Mouse (Mus musculus) ovary, postnatal 14 days (tissue): Measurements from ENCODE around the gene B3gnt2.

Experiments
- DNase-seq: peaks from one replicate; pipeline ENCODE4 v3.0.0; 2022; ENCODE audit warnings: low spot score

B3gnt2 gene

GRCm38 (mm10) chr11:22815143-22815542 is 45.6 kb downstream of the B3gnt2 start:
- DNase-seq = no peak

- no peak for DNase-seq
These were observed 46.6 kb downstream of the B3gnt2 start for GRCm38 (mm10) chr11:22813921-22814704.

- DNase-seq = no peak
These were observed 47.3 kb downstream of the B3gnt2 start for GRCm38 (mm10) chr11:22813427-22813826.

GRCm38 (mm10) chr11:22811413-22811812 is 49.3 kb downstream of the B3gnt2 start:
- no peak for DNase-seq

GRCm38 (mm10) chr11:22809465-22810096 is 51.2 kb downstream of the B3gnt2 start:
- DNase-seq = no peak

DNA sequence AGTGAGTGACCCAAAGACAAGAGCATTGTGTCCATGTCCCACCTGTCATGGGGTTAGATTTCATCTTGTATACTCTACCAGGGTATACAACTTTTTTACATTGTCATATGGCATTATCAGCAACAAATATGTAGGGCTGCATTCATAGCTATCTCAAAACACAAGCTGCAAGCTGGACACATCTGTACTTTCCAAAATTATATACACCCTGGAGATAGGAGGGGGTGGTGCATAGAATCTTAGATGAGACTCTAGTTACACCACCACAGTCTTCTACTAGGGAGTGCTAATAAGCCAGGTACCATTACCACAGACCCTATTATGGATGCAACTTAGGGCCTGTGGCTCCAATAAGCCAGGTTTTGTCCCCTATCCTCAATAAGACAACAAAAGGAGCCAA is 52.7 kb downstream of the B3gnt2 start:
- DNase-seq = no peak

DNA sequence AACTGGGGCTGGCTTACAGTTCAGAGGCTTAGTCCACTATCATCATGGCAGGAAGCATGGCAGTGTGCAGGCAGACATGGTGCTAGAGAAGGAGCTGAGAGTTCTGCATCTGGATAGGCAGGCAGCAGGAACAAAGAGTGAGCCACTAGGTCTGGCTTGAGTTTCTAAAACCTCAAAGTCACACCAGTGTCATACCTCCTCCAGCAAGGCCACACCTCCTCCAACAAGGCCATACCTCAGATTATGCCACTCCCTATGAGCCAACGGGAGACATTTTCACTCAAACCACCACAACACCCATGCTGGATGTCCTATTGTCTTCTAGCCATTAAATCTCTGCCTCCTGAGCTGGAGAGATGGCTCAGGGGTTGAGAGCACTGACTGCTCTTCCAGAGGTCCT is 55.6 kb downstream of the B3gnt2 start:
- no peak for DNase-seq

- DNase-seq = peak; percentile 20
These were observed 60.8 kb downstream of the B3gnt2 start for GRCm38 (mm10) chr11:22799987-22800424.

- DNase-seq = no peak
These were observed 61.8 kb downstream of the B3gnt2 start for GRCm38 (mm10) chr11:22798916-22799315.

DNA sequence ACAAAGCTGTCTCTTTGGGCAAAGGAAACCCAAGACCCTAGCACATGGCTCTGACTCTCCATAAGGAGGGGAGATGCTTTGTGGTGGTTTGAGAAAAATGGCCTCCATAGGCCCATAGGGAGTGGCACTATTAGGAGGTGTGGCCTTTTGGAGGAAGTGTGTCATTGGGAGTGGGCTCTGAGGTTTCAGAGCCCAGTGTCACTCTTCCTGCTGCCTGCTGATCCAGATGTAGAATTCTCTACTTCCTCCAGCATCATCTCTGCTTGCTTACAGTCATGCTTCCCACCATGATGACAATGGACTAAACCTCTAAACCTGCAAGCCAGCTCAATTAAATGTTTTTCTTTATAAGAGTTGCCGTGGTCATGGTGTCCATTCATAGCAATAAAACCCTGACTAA is 66.0 kb downstream of the B3gnt2 start:
- no peak for DNase-seq

GRCm38 (mm10) chr11:22793881-22794203 is 66.9 kb downstream of the B3gnt2 start:
- no peak for DNase-seq

- DNase-seq = no peak
These were observed 67.4 kb downstream of the B3gnt2 start for GRCm38 (mm10) chr11:22793176-22793880.

DNA sequence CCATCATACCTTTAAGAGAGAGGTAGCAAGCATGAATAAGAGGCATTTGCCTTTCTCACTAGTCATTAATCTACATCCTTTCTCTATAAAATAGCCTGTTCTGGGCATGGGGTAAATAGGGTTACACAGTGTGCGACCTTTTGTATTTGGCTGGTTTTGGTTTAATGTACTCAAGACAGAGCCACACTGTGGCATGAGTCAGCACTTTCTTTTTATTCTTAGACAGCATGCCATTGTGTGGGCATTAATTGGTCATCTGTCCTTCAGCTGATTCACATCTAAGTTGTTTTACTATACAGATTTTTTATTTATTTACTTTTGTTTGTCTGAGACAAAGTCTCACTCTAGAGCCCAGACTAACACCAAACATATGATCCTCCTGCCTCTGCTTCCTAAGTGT is 68.6 kb downstream of the B3gnt2 start:
- no peak for DNase-seq

GRCm38 (mm10) chr11:22791726-22792125 is 69.0 kb downstream of the B3gnt2 start:
- DNase-seq = no peak

DNA sequence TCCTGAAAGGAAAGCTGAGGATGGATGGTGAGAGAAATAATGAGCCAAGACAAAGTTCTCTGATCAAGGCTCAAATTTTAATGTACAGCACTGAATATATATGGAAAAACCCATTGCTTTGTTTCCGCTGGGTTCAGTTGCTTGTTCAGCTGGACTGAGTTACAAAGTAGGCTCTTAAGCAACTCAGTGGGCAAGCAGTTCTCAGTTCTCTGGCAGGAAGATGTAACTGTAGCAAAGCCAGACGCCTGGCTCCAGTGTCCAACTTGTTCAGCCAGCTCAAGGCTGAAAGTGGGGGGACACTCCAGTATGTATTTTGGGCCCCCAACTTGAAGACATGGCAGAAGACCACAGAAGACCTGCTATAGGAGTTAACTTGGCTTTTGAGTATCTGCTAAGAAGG is 72.9 kb downstream of the B3gnt2 start:
- DNase-seq = no peak

- no peak for DNase-seq
These were observed 76.3 kb downstream of the B3gnt2 start for GRCm38 (mm10) chr11:22784477-22784876.

DNA sequence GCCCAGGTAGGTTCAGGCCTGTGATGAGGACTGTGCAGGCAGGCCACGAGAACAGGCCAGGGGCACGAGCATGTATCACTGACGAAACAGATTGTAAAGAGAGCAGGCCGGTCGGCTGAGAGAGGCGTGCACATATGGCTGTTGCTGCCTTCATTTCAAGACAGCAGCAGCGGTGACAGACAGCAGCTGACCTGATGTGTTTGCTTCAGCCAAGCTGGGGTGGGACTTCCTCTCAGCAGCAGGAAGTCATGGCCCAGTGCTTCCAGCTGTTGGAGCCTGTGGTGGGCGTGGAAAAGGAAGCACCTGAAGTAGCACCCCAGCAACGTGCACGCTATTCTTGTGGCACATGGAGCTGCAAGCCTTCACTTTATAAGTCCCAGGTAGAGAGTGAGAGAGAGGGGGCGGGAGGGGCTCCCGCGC is 78.0 kb downstream of the B3gnt2 start:
- DNase-seq = no peak

DNA sequence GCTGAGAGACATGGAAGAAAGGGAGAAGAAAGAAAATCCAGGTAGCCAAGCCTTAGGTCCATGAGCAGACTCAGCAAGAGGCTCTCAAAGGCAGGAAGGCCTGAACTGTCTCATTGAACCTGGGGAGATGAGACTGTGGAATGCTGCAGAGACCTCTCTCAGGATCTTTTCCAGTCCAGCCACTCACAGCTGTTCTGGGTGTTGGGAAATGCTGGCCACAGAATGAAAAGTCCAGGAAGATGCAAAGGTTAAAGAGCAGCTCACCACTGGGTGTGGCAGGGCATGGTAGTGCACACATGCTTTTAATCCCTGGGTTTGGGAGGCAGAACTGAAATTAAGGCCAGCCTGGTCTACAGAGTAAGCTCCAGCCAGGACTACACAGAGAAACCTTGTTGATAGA is 79.6 kb downstream of the B3gnt2 start:
- no peak for DNase-seq

DNA sequence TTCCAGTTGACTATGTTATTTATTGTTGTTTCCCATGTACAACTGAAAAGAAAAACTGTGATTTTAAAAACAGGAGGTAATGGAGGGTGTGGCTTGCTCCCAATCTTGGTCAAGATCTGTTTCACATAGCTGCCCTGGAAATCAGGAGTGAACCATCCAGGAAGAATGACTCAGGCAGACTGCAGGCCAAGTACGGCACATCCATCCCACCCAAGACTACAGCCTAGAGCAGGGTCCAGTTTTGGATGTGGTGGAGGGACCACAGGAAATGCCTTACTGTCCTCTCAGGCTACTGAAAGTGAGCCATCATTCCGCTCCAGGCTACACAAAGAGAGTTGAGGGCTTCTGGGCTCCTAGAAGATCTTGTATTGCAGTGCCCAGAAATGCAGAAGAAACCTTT is 80.0 kb downstream of the B3gnt2 start:
- DNase-seq = no peak

DNA sequence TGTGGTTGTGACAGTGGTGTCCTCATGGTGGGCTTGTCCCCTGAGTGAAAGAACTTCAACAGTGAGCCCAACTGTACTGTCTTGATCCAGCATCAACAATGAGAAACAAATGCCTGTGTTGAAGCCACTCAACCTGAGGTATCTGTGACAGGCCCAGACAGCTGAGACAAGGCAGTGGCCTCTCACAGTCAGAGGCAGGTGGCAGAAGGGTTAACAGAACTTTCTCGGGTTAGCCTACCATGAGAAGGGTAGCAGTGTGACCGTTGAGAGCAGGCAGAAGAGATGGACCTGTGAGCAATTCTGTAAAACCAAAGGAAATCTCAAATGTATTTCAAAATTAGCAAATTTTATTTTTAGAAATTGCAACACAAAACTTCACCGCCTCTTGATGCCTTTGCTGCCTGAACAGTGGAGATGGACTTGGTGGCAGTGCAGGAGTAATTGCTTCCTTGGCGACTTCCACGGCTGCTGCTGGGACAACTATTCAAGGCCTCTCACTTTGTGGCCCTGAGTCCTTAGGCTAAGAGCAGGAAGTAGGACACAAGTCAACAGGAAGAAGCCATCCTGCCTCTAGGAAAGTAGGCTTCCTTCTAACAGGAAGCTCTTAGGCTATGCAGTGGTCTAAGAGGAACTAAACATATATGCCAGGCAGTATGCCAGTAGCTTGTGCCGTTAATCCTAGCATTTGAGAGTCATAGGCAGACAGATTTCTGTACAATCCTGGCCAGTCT is 80.8 kb downstream of the B3gnt2 start:
- DNase-seq = no peak

GRCm38 (mm10) chr11:22778596-22778995 is 82.2 kb downstream of the B3gnt2 start:
- DNase-seq = no peak

GRCm38 (mm10) chr11:22777531-22777930 is 83.2 kb downstream of the B3gnt2 start:
- no peak for DNase-seq

DNA sequence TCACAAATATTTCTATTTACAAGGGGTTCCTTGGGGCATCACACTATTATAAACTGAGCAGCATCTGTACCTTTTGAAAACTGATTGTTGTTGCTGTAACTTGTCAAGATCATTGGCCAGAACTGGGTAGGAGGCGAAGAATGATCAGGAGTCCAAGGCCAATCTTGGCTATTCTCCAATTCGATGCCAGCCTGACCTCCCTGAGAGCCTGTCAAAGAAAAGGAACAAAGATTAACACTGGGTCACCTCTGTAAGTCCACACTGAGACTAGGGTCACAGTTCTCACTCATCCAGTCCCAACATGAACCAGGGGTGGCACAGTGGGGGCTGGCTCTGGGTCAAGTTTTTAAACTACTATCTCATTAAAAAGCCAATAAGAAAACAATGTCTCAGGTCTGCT is 85.9 kb downstream of the B3gnt2 start:
- DNase-seq = no peak
